Mouse (Mus musculus): ENCODE data around the gene Ccer1.
"Not testable (repeated sequence)": the region's sequence is repeated elsewhere in the genome, so short reads cannot be mapped to it uniquely, and the experiment has no call there.

The Ccer1 gene

GRCm38 (mm10) chr10:97692913-97693312 lies at the start of gene Ccer1:
Ccer1 (plus strand) TSS chr10:97693059.
- in situ Hi-C loops (cut with MboI, MseI) = no loop called here

GRCm38 (mm10) chr10:97643768-97644167 lies 49.1 kb upstream of the Ccer1 start, which contains the start of gene Epyc:
Epyc (plus strand) TSS chr10:97644068.
- in situ Hi-C loops (cut with MboI, MseI) = no loop called here

- in situ Hi-C loops (cut with MboI, MseI) = no loop called here
Measured at GRCm38 (mm10) chr10:97650334-97650733, 42.5 kb upstream of the Ccer1 start.

GRCm38 (mm10) chr10:97659489-97659888 lies 33.4 kb upstream of the Ccer1 start:
- in situ Hi-C loops (cut with MboI, MseI) = no loop called here

GRCm38 (mm10) chr10:97668656-97669055 lies 24.2 kb upstream of the Ccer1 start:
- in situ Hi-C loops (cut with MboI, MseI) = no loop called here

- in situ Hi-C loops (cut with MboI, MseI) = no loop called here
Measured at GRCm38 (mm10) chr10:97670202-97670601, 22.7 kb upstream of the Ccer1 start.

- in situ Hi-C loops (cut with MboI, MseI) = no loop called here
Measured at GRCm38 (mm10) chr10:97673239-97673638, 19.6 kb upstream of the Ccer1 start.

GRCm38 (mm10) chr10:97682981-97683380 lies 9.9 kb upstream of the Ccer1 start:
- in situ Hi-C loops (cut with MboI, MseI) = no loop called here

GRCm38 (mm10) chr10:97687198-97687597 lies 5.7 kb upstream of the Ccer1 start:
- in situ Hi-C loops (cut with MboI, MseI) = no loop called here

GRCm38 (mm10) chr10:97689425-97689824 lies 3.4 kb upstream of the Ccer1 start:
- in situ Hi-C loops (cut with MboI, MseI) = no loop called here

- in situ Hi-C loops (cut with MboI, MseI) = no loop called here
Measured at GRCm38 (mm10) chr10:97693398-97694135, 708 bp downstream of the Ccer1 start.

GRCm38 (mm10) chr10:97702321-97702720 lies 9.5 kb downstream of the Ccer1 start:
- in situ Hi-C loops (cut with MboI, MseI) = loop anchor here (25.0 kb wide), 3 partner anchors 715 to 1385 kb away; no protein-coding TSS in a partner anchor

- in situ Hi-C loops (cut with MboI, MseI) = loop anchor here (25.0 kb wide), 3 partner anchors 717 to 1383 kb away; no protein-coding TSS in a partner anchor
Measured at GRCm38 (mm10) chr10:97704562-97704961, 11.7 kb downstream of the Ccer1 start.

GRCm38 (mm10) chr10:97712687-97713086 lies 19.8 kb downstream of the Ccer1 start:
- in situ Hi-C loops (cut with MboI, MseI) = loop anchor here (25.0 kb wide), 3 partner anchors 725 to 1375 kb away; no protein-coding TSS in a partner anchor

GRCm38 (mm10) chr10:97714584-97714983 lies 21.7 kb downstream of the Ccer1 start:
- in situ Hi-C loops (cut with MboI, MseI) = loop anchor here (25.0 kb wide), 3 partner anchors 727 to 1373 kb away; no protein-coding TSS in a partner anchor

- in situ Hi-C loops (cut with MboI, MseI) = loop anchor here (25.0 kb wide), 3 partner anchors 728 to 1372 kb away; no protein-coding TSS in a partner anchor
Measured at GRCm38 (mm10) chr10:97715289-97715906, 22.5 kb downstream of the Ccer1 start.

GRCm38 (mm10) chr10:97717233-97717632 lies 24.4 kb downstream of the Ccer1 start:
- in situ Hi-C loops (cut with MboI, MseI) = loop anchor here (25.0 kb wide), 3 partner anchors 730 to 1370 kb away; no protein-coding TSS in a partner anchor

- in situ Hi-C loops (cut with MboI, MseI) = loop anchor here (25.0 kb wide), 3 partner anchors 731 to 1369 kb away; no protein-coding TSS in a partner anchor
Measured at GRCm38 (mm10) chr10:97718021-97718420, 25.2 kb downstream of the Ccer1 start.

- in situ Hi-C loops (cut with MboI, MseI) = loop anchor here (25.0 kb wide), 3 partner anchors 733 to 1367 kb away; no protein-coding TSS in a partner anchor
Measured at GRCm38 (mm10) chr10:97720625-97721024, 27.8 kb downstream of the Ccer1 start.

- in situ Hi-C loops (cut with MboI, MseI) = loop anchor here (25.0 kb wide), 3 partner anchors 735 to 1365 kb away; no protein-coding TSS in a partner anchor
Measured at GRCm38 (mm10) chr10:97722709-97723108, 29.9 kb downstream of the Ccer1 start.

- in situ Hi-C loops (cut with MboI, MseI) = no loop called here
Measured at GRCm38 (mm10) chr10:97725929-97726328, 33.1 kb downstream of the Ccer1 start.

GRCm38 (mm10) chr10:97726655-97727054 lies 33.8 kb downstream of the Ccer1 start, which contains the start of gene C030005K15Rik:
C030005K15Rik (minus strand) TSS chr10:97726755.
- in situ Hi-C loops (cut with MboI, MseI) = not testable (repeated sequence)
